Mouse (Mus musculus) embryo, embryonic 11 days (tissue): ENCODE results near the gene Papss1.
A peak's percentile ranks its signal among the peaks of the same experiment; 100 is the strongest.

Experiments used
- DNase-seq: peaks from one replicate; pipeline ENCODE4 v3.0.0-alpha.2; 2015

Gene Papss1

DNA sequence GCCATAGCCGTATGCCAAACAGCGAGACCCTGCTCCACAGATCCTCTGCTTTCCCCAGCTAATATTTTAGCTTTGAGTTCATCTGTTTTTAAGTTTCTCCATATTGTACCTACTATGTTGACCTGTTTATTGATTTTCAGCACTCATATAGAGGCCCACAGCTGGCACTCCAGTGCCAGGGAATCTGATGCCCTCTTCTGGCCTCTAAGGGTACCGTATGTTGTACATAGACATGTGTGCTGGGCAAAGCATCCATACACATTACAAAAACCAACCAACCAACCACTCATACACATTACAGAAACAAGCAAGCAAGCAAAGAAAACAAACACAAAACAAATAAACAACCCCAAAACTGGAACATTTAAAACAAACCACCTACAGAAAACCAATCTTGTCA, 22.2 kb downstream of the Papss1 start:
- no peak for DNase-seq

DNA sequence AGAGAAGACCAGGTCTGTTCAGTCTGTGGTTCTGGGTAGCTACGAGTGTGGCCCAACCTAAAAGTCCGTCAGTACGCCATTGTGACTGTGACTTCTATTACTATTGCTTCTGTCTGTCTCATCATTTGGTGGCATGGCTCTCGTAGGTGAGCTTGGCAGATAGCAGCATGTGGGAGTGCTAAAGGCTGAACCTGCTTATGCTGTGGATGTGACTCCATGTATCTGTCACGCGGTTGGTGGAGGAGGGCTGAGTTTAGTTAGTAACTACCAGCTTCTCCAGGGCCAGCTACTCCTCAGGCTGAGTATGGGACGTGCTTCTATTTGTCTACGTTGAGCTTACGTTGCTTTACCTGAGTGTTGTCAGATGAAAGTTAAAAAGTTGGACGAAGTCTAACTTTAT, 23.4 kb downstream of the Papss1 start:
- no peak for DNase-seq

DNA sequence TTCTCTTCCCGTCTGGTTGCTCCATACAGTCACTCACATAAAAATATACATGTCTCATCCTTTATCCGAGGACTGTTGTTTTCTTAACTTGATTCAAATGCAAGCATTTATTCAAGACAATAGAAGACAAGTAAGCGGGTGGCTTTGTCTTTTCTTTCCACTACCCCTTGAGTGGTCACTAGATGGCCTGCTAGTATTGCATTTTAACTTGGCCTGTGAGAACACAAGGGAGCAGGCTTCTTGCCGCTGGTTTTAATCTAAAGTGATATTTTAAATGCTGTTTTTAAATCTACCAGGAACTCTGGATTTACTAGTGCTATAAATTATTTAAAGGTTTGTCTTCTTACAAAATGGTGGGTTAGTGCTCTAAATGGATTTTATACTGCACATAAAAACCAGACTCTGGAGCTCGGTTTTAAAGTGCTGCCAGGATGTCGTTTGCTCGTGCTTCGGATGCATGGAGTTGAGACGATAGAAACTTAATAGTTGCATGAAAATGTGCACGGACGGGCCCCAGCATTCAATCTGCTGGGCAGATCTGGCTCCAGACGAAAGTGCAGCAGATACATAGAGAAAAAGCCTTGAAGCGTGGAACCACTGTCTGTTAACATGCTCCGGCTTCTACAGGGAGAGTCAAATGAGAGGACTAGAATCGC, 28.7 kb downstream of the Papss1 start:
- peak; percentile 41 for DNase-seq

DNA sequence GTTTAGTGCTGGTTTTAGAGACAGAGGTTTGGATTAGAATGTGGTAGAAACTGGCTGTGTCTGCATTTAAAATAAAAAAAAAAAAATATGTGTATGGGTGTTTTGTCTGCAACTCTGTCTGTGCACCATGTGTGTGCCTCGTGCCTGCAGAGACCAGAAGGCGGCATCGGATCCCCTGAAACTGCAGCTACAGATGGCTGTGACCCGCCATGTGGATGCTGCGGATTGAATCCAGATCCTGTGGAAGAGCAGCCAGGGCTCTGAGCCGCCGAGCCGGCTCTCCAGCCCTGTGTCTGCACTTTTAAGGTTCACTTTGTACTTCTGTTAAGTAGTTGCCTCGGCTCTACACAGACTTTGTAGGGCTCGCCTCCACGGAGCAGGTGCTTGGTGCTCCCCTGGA, 29.8 kb downstream of the Papss1 start:
- no peak for DNase-seq

DNA sequence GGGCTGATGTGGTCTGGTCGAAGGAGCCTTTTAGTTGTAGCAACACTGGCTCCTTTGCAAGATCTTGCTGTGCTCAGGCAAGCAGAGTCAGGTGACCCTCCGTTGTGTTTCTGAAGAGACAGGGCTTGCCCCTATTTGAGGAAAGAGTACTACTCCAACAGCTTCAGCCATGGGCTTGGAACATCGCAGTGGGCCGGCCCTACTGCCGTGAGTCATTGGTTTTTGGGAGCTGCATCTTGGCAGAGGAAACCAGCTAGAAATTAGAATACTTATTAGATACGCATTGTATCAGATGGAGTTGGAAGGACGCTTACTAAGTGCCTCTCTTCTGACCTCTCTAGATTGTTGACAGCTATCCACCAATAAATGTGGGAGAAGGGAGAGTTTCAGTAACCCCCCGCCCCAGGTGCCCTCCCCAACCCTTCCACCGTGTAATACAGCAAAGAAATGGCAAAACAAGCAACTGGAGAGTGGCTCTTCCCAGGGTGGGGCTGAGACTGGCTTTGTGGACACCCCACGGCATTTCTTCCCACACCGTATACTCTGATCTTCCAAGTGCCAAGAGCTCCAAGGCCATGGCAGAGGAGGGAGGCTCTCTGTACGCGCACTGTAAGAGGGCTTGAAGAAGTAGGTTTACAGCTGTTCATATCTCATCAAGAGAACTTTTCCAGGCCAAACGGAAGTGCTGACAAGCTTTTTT, 31.1 kb downstream of the Papss1 start:
- no peak for DNase-seq

DNA sequence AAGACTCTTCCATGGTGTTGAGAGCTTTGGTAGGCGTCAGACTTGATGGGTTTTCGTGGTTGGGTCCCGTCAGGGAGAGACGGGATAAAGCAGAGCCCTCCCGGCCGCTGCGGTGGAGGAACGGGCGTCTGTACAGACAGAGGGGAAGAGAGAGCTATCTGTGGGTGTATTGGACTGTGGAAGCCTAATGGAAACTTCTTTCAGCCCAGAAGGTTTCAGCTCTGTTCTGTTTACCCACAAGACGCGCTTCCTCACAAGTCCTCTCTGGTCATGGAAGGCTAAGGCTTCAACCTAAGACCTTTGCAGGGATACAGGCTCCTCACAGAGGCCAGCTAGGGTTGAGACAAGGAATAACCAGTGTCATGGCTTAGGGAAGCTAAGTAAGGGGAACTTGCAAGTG, 36.2 kb downstream of the Papss1 start:
- DNase-seq = no peak

DNA sequence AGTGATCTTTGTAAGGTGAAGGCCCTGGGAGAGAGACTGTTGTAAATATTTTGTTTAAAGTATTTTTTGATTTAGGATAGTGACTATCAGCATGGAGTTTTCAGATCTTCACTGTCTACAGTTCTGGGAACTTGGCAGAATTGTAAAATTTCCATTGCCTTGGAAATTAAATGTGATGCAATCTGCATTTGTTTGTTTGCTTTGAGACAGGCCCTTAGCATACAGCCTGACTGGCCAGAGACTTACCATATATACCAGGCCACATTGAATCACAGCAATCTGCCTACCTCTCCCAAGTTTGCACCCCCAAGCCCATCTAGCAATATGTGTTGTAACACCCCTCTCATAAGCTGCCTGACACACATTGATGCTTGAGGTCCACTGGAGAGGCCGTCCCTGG, 36.8 kb downstream of the Papss1 start:
- no peak for DNase-seq

DNA sequence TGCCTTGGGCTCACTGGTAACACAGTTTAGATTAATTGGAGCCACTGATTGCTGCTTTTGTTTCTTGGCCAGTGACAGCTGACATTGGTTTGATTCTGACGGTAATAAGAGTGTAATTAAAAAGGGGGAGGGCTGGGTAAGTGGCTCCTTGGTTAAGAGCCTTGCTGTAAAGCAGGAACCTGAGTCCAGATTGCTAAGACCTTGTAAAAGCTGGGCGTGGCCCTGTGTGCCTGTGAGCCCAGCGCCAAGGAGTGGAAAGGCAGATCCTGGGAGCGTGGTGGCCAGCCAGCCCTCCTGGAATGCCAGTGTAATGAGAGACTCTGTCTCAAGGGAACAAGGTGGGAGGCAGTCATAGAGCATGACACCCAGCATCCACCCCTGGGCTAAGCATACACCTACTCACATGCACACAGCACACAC, 38.4 kb downstream of the Papss1 start:
- no peak for DNase-seq

DNA sequence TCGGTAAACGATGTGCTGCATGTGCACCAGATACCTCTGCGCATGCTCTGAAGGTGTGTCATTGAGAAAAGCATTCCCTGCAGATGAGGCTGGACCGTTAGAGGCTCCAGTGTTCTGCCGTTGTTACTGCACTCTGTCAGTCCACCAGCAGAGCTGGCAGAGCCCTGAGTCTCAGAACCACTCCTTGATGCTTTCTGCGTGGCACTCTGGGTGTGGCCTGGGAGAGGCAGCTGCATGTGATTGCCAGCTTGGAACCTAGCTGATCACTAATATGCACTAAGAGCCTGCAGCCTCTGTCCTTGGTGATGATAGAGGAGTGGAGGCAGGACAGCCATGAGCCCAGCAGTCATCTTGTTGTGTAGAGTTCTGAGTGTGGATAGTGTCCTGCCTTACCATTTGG, 43.5 kb downstream of the Papss1 start:
- no peak for DNase-seq

DNA sequence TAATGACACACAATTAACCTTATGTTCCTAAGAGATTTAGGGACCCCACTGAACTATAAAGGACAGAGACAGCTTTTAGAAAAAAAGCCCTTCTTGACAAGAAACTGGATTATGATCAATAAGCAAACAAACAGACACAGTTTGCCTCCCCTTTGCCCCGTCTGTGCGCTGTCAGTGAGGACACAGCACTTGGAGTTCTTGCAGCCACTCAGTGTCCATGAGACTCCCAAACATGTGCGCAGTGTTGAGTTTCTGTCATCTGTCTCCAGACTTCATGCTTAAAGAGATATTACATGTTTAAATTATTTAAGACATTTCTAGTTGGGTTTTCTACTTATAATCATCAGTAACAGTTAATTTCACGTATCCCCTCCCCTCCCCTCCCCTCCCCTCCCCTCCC, 45.1 kb downstream of the Papss1 start:
- DNase-seq = no peak

DNA sequence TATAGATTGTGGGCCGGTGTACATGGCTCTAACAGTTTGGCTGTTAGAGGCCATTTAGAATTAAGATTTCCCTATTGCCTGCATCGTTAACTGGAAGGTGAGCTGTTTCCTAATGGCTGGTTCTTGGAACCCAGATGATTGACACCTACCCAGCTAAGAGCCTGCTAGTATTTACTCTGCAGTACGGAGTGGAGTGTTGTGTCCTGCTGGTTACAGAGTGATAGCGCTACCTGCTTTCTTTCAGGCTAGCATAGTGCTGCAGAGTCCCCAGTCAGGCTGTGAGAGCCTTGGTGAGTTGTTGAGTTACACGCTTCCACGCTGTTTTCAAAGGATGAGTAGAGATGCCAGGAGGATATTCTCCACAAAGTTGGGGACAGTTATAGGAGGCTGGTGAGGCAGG, 46.0 kb downstream of the Papss1 start:
- DNase-seq = no peak

DNA sequence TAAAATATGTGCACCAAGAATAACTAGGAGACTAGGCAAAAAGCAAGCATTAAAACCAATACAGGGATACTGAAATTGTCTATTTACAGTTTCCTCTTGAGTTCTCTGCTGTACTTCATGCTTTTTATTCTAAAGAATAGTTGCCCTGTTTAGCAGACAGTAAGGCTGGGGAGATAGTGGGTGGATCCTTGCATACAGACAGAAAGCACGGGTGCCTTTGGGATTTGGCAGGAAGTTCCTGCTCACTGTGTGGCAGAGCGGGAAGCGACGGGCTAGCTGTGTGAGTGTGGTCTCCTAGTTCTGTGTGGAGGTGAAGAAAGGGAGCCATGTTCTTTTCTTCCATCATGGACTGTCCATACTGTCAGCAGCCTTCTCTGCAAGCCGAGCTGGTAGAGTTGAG, 48.3 kb downstream of the Papss1 start:
- DNase-seq = no peak

DNA sequence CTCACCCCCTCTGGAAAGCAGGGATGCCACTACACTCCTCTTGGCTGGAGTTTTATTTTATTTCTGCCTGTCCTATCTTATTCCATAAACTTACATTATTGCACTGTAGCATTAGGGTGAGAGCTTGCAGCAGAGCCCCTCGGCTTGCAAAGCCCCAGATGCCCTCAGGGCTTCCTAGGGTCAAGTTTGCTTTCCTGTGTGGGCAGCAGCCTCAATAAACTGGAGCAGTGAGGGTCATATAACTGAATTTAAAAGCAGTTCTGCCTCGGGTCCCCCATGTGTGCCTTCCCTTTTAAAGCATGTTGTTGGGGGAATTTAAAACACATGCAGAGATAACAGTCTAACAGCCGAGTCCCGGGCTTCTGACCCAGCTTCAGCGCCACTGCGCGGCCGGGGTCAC, 49.5 kb downstream of the Papss1 start:
- DNase-seq = peak; percentile 32

DNA sequence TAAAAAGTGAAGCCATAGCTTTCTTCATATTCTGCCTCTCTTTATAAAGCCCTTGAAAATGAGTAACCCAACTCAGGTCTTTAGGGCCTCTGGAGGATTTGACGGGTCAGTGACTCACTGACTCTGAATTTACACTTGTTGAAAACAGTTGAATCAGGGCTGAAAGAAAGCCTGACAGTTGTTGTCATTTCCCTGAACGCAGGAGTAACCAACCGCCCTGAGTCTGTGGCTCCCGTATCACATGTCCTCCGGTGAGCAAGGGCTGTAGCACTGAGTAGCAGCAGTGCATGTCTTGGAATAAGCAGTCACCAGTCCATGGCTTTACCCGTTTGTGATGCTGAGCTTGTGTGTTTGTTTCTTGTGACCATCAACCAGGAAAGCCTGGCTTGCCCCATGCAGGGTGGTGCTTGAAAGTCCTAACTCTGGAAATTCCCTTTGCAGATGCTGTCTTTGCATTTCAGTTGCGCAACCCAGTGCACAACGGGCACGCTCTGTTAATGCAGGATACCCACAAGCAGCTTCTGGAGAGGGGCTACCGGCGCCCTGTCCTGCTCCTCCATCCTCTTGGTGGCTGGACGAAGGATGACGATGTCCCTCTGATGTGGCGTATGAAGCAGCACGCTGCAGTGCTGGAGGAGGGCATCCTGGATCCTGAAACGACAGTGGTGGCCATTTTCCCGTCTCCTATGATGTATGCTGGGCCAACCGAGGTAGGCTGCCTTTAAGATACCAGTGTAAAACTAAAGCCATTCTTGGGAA, 54.2 kb downstream of the Papss1 start:
- DNase-seq = no peak

DNA sequence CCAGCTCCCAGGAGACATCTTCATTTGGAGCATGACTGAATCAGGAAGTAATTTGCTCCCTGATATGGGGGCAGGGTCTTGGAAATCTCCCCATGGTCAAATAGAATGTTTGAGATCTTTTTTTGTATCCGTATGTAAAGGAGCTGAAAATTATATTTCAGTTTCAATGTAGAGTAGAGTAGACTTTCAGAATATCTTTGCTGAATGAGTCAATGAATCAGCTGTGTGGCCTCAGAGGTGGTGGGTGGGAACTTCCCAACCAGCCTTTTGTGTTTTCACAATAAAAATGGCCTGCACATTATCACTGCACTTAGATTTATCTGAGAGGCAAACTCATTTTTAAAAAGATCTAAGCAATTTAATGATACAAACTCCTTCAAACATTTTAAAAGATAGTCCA, 58.6 kb downstream of the Papss1 start:
- no peak for DNase-seq

DNA sequence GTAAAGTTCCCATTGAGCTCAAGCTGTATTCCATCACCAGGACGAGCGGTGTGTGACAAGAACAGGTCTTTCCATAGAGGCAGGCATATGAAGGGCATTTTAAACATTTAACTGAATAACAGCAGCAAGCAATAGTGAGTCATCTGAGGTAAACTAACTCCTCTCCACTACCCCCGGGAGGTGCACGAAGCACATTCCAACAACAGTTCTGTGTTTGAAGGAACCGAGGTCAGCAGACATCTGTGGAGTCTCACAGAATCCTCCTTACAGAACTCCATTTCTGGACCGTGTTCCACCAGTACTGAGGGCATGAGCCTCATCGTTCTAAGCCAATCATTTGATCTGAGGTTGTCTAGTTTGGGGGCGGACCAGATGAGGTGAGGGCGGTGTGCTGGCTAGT, 59.5 kb downstream of the Papss1 start:
- DNase-seq = no peak

DNA sequence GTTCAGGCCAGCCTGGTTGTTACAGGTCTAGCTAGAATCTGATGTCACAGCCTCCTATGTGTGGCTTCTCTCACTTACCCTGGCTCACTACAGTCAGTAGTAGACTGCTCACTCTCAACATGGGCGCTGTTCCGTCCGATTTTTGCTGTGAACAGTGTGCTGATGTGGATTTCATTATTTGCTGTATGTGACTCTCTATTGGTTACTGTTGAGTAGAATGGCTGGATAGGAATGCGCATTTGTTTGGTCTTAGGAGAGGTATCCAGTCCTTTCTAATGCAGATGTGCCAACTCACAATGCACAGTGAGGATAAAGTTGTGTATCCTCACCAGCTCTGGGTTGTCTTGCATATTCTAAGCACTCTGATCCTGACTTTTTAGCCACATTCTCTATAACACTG, 62.9 kb downstream of the Papss1 start:
- DNase-seq = no peak

DNA sequence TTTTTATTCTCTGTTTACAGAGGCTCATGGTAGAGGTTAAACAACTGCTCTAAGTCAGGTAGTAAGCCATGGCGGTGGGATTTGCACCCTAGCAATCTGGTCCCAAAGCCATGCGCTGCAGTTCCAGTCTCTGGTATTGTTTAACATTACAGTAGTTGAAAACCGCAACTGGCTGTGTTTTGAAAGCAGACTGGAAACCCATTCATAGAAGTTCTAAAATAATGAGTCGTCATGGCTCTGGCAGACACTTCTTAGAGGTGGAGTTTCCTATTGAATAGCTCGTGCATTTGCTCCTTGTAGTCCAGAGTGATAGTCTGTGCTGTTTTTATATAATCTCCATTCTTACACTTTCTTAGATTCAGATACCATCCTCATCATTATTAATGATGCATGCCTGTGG, 63.7 kb downstream of the Papss1 start:
- no peak for DNase-seq

DNA sequence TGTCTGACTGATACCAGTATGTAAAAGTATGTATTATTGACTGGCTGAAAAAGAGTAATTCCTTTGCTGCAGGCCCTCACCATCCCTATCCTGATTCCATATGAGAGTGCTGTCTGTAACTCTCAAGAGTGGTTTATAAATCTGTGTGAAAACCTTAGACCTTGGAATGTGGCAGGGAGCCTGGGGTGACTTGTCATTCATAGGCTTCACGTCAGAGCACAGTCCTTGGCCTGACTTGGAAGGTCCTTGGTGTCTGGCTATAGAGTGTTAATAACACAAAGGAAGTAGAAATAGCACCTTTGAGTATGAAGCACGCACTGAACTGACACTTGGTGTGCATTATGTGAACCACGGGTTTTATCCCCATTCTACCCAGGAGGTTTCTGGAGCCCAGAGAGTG, 64.4 kb downstream of the Papss1 start:
- no peak for DNase-seq

DNA sequence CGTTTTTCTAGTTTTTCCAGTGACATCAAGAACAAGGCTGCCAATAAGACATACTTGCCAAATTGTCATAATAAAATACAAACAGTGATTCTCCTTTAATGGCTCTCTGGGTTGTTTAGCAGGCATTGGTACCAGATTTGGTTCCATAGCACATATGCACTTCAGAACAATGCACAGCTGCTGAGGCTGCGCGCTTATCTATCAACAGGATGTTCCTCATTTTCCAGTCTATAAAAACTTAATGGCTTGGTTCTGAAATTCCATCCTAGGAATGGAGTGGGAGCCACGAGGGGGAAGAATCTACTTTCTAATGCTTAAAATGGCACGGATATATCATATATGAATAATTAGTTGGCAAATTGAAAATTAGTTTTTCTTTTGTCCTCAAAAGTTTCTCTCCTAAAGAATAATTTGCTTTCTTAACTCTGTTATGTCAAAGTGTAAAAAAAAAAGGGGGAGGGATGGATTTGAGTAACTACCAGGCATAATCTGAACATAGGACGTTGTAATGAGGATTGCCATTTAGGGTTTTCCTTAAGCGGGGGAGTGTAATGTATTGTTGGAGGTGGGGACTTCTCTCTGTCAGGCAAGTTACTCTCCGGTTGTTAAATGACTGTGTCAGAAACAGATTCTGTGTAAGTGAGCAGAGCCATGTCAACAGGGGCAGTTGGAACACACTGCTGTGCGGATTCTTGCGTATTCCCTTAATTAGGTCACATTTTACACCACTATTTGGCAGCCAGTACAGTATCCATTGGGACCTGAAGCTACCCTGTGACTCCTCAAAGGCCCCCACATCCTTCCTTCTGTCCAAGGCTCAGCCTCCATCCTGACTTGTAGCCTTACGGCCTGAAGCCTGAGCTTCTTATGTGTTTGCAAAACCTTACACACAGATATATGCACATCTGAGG, 66.1 kb downstream of the Papss1 start:
- DNase-seq = no peak

DNA sequence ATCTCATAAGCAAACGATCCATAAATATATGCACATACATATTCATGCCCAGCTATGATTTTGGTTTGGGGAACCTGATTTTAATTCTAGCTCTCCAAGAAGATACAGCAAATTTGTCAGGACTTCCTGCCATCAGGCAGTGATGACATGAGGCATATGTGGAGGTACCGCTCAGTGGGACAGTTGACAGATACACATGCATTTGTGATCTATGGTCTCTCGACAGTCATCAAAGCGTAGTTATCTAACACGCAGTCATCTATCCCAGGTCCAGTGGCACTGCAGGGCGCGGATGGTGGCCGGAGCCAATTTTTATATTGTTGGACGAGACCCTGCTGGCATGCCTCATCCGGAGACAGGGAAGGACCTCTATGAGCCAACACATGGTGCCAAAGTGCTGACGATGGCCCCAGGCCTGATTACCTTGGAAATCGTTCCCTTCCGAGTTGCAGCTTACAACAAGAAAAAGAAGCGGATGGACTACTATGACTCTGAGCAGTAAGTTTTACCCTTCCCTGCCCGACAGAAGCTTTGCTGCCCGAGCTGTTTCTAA, 66.8 kb downstream of the Papss1 start:
- DNase-seq = no peak

DNA sequence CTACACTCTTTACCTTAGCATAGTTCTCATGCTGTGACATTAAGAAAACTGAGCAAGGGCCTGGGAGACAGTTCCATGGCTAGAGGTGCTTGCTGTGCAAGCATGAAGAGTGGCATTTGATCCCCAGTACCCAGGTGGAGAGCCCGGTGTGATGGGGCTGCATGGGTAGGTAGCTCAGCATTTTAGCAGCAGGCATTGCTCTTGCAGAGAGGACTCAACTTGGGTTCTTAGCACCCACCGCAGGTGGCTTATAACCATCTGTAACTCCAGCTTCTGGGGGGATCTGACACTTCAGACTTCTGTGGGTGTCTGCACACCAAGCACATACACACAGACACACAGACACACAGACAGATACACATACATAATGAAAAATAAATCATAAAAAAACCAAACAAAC, 69.5 kb downstream of the Papss1 start:
- DNase-seq = no peak

DNA sequence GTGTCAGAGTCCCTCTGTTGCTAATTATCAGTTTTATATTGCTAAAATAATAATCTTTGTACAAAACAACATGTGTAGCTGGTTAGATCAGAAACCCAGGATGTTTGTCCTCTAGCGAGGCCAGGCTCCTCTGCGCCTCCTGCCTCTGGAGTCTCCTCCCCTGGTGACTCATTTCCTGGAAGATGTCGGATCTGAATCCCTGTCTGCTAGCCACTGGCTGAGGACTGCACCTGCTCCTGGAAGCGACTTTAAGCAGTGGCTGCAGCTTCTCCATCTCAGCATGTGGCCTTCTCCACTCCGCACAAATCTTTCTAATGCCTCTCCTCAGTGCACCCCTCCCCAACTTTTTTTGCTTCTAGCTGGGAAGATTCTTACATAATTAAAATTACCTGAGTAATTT, 71.6 kb downstream of the Papss1 start:
- DNase-seq = peak; percentile 23
